Mouse (Mus musculus) stomach, embryonic 15.5 days (tissue): ENCODE measurements around the gene Cenpc1. TPM values are rescaled to one million over a fixed set of nuclear protein-coding genes. Genes with fewer than 3 reads are reported as not detected.

Experiments used
- ATAC-seq: fragments of 200-750 bp; cut with Nextera tagmentation; 2 replicates; pipeline ENCODE4 v1.8.0; 2017; ENCODE audit warnings: low read depth, moderate number of reproducible peaks, moderate TSS enrichment; ENCODE audit not compliant: insufficient read depth, low FRiP score
- H3K27ac ChIP-seq: fragments of 300-500 bp; sonication (generic); 2 replicates; pipeline ENCODE4 v1.5.1; 2015; ENCODE audit warnings: mild to moderate bottlenecking, inconsistent platforms
- H3K27me3 ChIP-seq: fragments of 300-500 bp; sonication (generic); replicated peaks from 2 replicates; pipeline ENCODE4 v1.6.1; 2015; ENCODE audit warnings: inconsistent platforms
- H3K36me3 ChIP-seq: fragments of 300-500 bp; sonication (generic); 2 replicates; pipeline ENCODE4 v1.6.1; 2015; ENCODE audit warnings: inconsistent platforms
- H3K4me1 ChIP-seq: fragments of 300-500 bp; sonication (generic); 2 replicates; pipeline ENCODE4 v1.6.1; 2015; ENCODE audit warnings: inconsistent platforms
- H3K4me2 ChIP-seq: fragments of 300-500 bp; sonication (generic); 2 replicates; pipeline ENCODE4 v1.6.1; 2015; ENCODE audit warnings: mild to moderate bottlenecking, inconsistent platforms
- H3K4me3 ChIP-seq: fragments of 300-500 bp; sonication (generic); replicated peaks from 2 replicates; pipeline ENCODE4 v1.5.1; 2015; ENCODE audit warnings: inconsistent platforms
- H3K9ac ChIP-seq: fragments of 300-500 bp; sonication (generic); 2 replicates; pipeline ENCODE4 v1.6.1; 2015; ENCODE audit warnings: inconsistent platforms
- H3K9me3 ChIP-seq: fragments of 300-500 bp; sonication (generic); 2 replicates; pipeline ENCODE4 v1.6.1; 2016; ENCODE audit warnings: inconsistent platforms
- WGBS: fragments of 180-500 bp; shearing (Covaris S2); methylation state at CpG from one replicate; pipeline ENCODE4 v1.1.7; 2015; 5-methylcytosine and 5-hydroxymethylcytosine counted together
- polyA plus RNA-seq: library from polyadenylated mRNA; unstranded; fragments of >200 nt; fragmentation: Nextera tagmentation; extraction: Ambion mirVana; gene quantifications from 2 replicates; pipeline ENCODE4 v1.2.1, GENCODE M21; 2015

The Cenpc1 gene
- polyA plus RNA-seq, 1 experiment from 2014 or later = 30.3 TPM

DNA sequence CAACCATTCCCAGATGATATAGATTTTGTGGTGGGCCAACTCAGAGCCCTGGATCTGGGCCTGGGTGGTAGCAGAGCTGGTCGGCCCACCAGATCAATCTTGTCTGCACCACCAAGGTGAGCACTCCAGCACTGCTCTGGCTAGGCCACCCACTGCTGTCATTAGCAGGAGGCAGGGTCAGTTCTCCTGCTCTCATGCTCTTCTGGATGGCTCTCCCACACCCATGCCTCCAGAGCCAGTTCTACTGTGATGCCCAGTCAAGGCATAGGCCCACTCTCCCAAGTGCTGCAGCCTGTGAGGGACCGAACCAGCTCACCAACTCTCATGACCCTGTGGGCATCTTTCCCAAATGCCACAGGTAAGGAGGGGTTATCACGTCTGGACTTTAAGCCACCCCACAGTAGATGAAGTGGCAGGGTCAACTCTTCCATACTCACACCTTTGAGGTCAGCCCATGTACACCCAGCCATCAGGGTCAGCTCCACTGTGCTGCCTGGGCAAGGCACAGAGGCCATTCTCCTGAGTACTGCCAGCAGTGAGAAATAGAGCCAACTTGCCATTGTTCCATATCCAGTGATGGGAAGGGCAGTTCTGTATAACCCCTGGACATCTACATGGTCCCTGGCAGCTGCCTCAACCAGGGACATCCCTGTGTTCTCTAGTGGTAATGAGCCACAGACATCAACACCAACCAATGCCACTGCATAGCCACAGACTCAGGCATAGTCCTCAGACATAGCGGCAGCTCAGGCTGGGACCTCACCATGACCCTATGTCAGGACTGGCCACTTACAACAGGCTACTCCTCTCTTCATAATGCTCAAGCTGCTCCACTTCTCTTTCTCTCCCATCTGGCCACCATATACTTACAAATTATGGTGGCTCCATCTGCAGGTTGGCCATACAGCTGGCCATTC is 72.3 kb downstream of the Cenpc1 start:
- H3K9me3 ChIP-seq = no peaks in the 10 kb centered on the region
- H3K36me3 ChIP-seq = no peaks in the 10 kb centered on the region
- H3K9ac ChIP-seq = no peak overlapping the region
- no peaks in the 10 kb centered on the region for H3K27me3 ChIP-seq
- H3K4me1 ChIP-seq = no peaks in the 10 kb centered on the region
- ATAC-seq = no peak
- H3K4me2 ChIP-seq = no peak overlapping the region
- H3K4me3 ChIP-seq = no peak overlapping the region
- 82% methylated on average over 4 of the region's 4 CpGs for WGBS
- H3K27ac ChIP-seq = no peak overlapping the region

DNA sequence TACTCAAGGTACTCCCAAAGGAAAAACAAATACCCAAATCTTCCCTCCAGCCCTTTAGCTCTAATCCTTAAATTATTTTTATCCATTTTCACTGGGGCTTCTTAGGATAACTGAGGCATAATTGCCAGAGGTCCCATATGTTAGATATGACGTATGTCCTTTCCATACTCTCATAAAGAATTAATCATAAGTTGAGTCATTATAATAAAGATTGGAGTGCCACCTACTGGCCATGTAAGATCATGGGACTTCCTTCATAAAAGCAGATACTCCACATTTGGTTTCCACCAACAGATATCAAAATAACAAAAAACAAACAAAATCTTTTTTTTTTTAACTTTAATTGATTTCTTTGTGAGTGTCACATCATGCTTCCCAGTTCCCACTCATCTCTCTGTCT is 73.3 kb downstream of the Cenpc1 start:
- Histone ChIP-seq H3K27me3 (no peaks in the 10 kb centered on the region), H3K9me3 (no peaks in the 10 kb centered on the region), H3K4me3 (no peak overlapping the region), H3K36me3 (no peaks in the 10 kb centered on the region), H3K4me2 (no peak overlapping the region), H3K4me1 (no peaks in the 10 kb centered on the region), H3K9ac (no peak overlapping the region), H3K27ac (no peak overlapping the region)
- ATAC-seq = no peak
- WGBS = 11% methylated on average over 1 of the region's 1 CpGs

GRCm38 (mm10) chr5:85987516-85987863 is 77.9 kb downstream of the Cenpc1 start:
- no peak overlapping the region for H3K4me2 ChIP-seq
- no peaks in the 10 kb centered on the region for H3K36me3 ChIP-seq
- no peak overlapping the region for H3K9ac ChIP-seq
- WGBS = 81% methylated on average over 2 of the region's 2 CpGs
- H3K27me3 ChIP-seq = no peaks in the 10 kb centered on the region
- no peaks in the 10 kb centered on the region for H3K9me3 ChIP-seq
- no peak for ATAC-seq
- no peak overlapping the region for H3K27ac ChIP-seq
- no peak overlapping the region for H3K4me3 ChIP-seq
- H3K4me1 ChIP-seq = no peaks in the 10 kb centered on the region

DNA sequence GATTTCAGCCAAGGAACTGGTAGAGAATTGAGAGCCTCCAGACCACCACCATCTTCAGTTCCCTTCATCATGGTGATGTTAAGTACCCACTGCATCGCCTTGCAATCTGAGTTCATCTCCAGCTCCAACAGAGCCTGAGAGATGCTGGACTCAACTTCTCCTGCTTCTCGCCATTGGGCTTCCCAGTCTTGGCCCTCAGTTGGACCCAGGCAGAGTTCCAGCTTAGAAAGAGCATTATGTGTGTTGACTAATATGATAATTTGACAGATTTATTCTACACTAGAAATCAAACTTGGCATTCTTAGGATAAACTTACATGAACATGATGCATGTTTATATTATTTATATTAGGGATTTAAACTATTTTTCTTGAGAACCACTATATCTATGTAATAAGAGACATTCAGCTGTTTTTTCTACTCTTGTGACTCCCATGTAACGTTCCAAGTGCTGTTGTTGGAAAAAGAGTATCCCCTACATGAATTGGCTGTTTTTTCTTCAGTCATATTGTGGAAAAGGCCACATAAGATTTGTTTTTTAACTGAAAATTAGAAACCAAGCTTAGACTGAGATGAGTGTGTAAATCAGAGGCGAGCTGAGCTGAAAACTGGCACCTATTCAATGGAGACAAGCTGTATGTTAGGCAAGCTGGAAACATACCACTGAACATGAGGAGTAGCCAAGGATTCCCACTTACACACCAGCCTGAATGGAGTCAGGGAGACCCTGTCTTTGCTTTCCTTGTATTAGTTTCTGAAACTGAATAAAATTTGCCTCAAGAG is 78.5 kb downstream of the Cenpc1 start:
- Histone ChIP-seq H3K4me1 (no peaks in the 10 kb centered on the region), H3K9me3 (no peaks in the 10 kb centered on the region), H3K4me3 (no peak overlapping the region), H3K4me2 (no peak overlapping the region), H3K9ac (no peak overlapping the region), H3K27ac (0 out of 2 replicates have a peak overlapping the region, but pooled peaks have one; percentile 14), H3K27me3 (no peaks in the 10 kb centered on the region), H3K36me3 (no peaks in the 10 kb centered on the region)
- no peak; the same call in 1 of the 2 replicates for ATAC-seq
- WGBS = 58% methylated on average over 4 of the region's 4 CpGs

GRCm38 (mm10) chr5:85977646-85978426 is 87.5 kb downstream of the Cenpc1 start:
- Histone ChIP-seq H3K4me3 (no peak overlapping the region), H3K27ac (no peak overlapping the region), H3K4me1 (no peaks in the 10 kb centered on the region), H3K4me2 (no peak overlapping the region), H3K36me3 (no peaks in the 10 kb centered on the region), H3K9ac (no peak overlapping the region), H3K27me3 (no peaks in the 10 kb centered on the region), H3K9me3 (no peaks in the 10 kb centered on the region)
- no peak for ATAC-seq
- 44% methylated on average over 8 of the region's 8 CpGs for WGBS

- WGBS = 85% methylated on average over 7 of the region's 7 CpGs
- H3K4me3 ChIP-seq = no peak overlapping the region
- no peaks in the 10 kb centered on the region for H3K36me3 ChIP-seq
- ATAC-seq = no peak
- H3K4me2 ChIP-seq = no peak overlapping the region
- H3K4me1 ChIP-seq = no peaks in the 10 kb centered on the region
- no peaks in the 10 kb centered on the region for H3K9me3 ChIP-seq
- no peaks in the 10 kb centered on the region for H3K27me3 ChIP-seq
- no peak overlapping the region for H3K27ac ChIP-seq
- no peak overlapping the region for H3K9ac ChIP-seq
Observed at GRCm38 (mm10) chr5:85962791-85963190, 102.6 kb downstream of the Cenpc1 start.

Other genes with a start within 250 kb of the Cenpc1 start
- gene Stap1, start 6.2 kb upstream of the Cenpc1 start, polyA plus RNA-seq = 0.83 and 1.3 TPM in 2 replicates
- gene Uba6, start 107.2 kb upstream of the Cenpc1 start, polyA plus RNA-seq = 10.0 and 12.3 TPM in 2 replicates
- gene Gnrhr, start 132.3 kb upstream of the Cenpc1 start, polyA plus RNA-seq = not detected in 2 replicates
- not detected in 2 replicates for gene Tmprss11c, start 223.7 kb upstream of the Cenpc1 start, polyA plus RNA-seq